Mouse (Mus musculus): Measurements from ENCODE around the gene Golt1a. TPM values are rescaled to one million over a fixed set of nuclear protein-coding genes. Genes with fewer than 3 reads are reported as not detected.

Golt1a gene
- polyA plus RNA-seq, 1 experiment from 2014 or later = 187 TPM

- TF ChIP-seq CTCF (IDR thresholded peaks at IDR 0.05; ENCODE audit: low read depth) = no peak
- H3K27me3 ChIP-seq (replicated peaks; ENCODE audit: control insufficient read depth, insufficient read depth, low read length) = no peaks in the 10 kb centered on the region
- no peak for ATAC-seq
- H3K4me3 ChIP-seq (ENCODE audit: low read depth, low read length) = no peak overlapping the region
- no peak overlapping the region for H3K4me2 ChIP-seq (replicated peaks; ENCODE audit: low read depth)
- H3K9ac ChIP-seq (ENCODE audit: low read depth, low read length) = no peak overlapping the region
- 75% methylated on average over 9 of the region's 9 CpGs for WGBS
- no peaks in the 10 kb centered on the region for H3K36me3 ChIP-seq (ENCODE audit: control insufficient read depth, insufficient read depth)
- H3K27ac ChIP-seq (ENCODE audit: low read depth, low read length) = no peak overlapping the region
- H3K9me3 ChIP-seq (ENCODE audit: control insufficient read depth) = no peaks in the 10 kb centered on the region
- H3K4me1 ChIP-seq (replicated peaks; ENCODE audit: control insufficient read depth, insufficient read depth, low read length) = no peaks in the 10 kb centered on the region; the same call in 1 of the 2 replicates
Observed at GRCm38 (mm10) chr1:133346531-133346930, 36.9 kb downstream of the Golt1a start.

GRCm38 (mm10) chr1:133347226-133347625, 37.6 kb downstream of the Golt1a start:
- TF ChIP-seq CTCF (IDR thresholded peaks at IDR 0.05; ENCODE audit: low read depth) = no peak
- Histone ChIP-seq H3K27ac (ENCODE audit: low read depth, low read length) (peak overlapping the region; percentile 83), H3K4me2 (replicated peaks; ENCODE audit: low read depth) (no peak overlapping the region), H3K4me1 (replicated peaks; ENCODE audit: control insufficient read depth, insufficient read depth, low read length) (no peaks in the 10 kb centered on the region; the same call in 1 of the 2 replicates), H3K36me3 (ENCODE audit: control insufficient read depth, insufficient read depth) (no peaks in the 10 kb centered on the region), H3K4me3 (ENCODE audit: low read depth, low read length) (no peak overlapping the region), H3K9ac (ENCODE audit: low read depth, low read length) (no peak overlapping the region), H3K9me3 (ENCODE audit: control insufficient read depth) (no peaks in the 10 kb centered on the region), H3K27me3 (replicated peaks; ENCODE audit: control insufficient read depth, insufficient read depth, low read length) (no peaks in the 10 kb centered on the region)
- no peak for ATAC-seq
- WGBS = 66% methylated on average over 3 of the region's 3 CpGs

DNA sequence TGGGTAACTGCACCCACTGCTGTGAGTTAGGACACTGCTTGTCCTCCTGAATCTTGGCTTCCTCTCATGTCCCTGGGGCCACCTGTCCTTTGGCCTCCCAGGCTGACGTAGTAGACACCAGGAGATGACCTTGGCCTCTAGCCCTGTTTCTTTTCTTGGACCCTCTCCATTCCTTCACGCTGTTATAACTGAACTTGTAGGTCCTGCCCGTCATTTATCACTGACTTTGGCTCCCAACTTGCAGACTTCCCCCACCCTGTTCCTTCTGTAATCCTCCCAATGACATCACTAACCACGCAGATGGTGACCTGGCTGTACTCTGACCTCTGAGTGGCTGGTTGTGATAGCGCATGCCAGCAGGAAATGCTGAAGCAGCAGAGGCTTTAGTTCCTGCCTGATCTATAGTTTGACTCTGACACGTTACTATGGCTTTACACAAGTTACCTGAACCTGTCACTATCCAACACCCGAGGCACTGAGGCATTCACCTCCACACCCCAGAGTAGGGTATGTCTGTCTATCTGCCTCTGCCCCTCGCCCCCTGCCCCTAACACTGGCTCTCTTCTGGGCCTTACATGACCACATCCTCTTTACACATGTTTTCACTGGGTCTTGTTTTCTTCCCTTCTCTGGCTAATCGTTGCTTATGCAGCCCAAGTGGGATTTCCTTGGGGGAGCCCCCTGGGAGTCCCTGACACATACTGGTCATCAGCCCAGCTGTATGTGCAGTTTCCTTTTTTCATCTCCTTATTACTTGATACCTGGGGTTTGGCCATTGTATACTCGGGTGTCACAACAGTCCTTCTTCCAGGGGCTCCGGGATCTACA, 38.3 kb downstream of the Golt1a start:
- 37% methylated on average over 11 of the region's 11 CpGs for WGBS
- peak overlapping the region; percentile 83 for H3K27ac ChIP-seq (ENCODE audit: low read depth, low read length)
- H3K4me3 ChIP-seq (ENCODE audit: low read depth, low read length) = no peak overlapping the region
- no peak overlapping the region for H3K9ac ChIP-seq (ENCODE audit: low read depth, low read length)
- ATAC-seq = peak; percentile 90
- H3K27me3 ChIP-seq (replicated peaks; ENCODE audit: control insufficient read depth, insufficient read depth, low read length) = no peaks in the 10 kb centered on the region
- H3K9me3 ChIP-seq (ENCODE audit: control insufficient read depth) = no peaks in the 10 kb centered on the region
- H3K36me3 ChIP-seq (ENCODE audit: control insufficient read depth, insufficient read depth) = no peaks in the 10 kb centered on the region
- H3K4me2 ChIP-seq (replicated peaks; ENCODE audit: low read depth) = no peak overlapping the region
- TF ChIP-seq CTCF (IDR thresholded peaks at IDR 0.05; ENCODE audit: low read depth) = no peak
- H3K4me1 ChIP-seq (replicated peaks; ENCODE audit: control insufficient read depth, insufficient read depth, low read length) = no peaks in the 10 kb centered on the region; the same call in 1 of the 2 replicates

DNA sequence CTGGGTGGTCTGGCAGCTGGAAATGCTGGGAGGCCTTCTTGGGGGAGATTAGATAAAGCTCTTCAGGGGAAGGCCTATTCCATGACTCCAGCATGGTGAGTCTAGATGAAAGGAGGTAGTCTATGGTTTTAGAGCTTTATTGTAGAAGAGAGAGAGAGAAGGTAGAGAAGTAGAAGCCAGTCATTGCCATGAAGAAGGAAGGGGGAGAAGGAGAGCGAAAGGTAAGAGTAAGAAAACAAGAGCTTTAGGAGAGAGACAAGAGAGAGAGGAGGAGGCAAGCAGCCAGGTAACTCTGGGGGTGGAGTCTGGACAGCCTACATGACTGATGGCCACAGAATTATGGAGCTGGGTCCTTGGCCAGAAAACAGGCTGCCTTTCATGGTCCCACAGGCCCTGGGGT, 40.6 kb downstream of the Golt1a start, which contains the start of gene Ren1:
Gene Ren1 (plus strand): TSS at position 301 of the 400 bp plus-strand sequence.
- Histone ChIP-seq H3K9me3 (ENCODE audit: control insufficient read depth) (no peaks in the 10 kb centered on the region), H3K27me3 (replicated peaks; ENCODE audit: control insufficient read depth, insufficient read depth, low read length) (no peaks in the 10 kb centered on the region), H3K27ac (ENCODE audit: low read depth, low read length) (no peak within 1 kb of the TSS), H3K4me1 (replicated peaks; ENCODE audit: control insufficient read depth, insufficient read depth, low read length) (no peaks in the 10 kb centered on the region; the same call in 1 of the 2 replicates), H3K4me3 (ENCODE audit: low read depth, low read length) (no peak within 1 kb of the TSS), H3K9ac (ENCODE audit: low read depth, low read length) (no peak within 1 kb of the TSS), H3K4me2 (replicated peaks; ENCODE audit: low read depth) (no peak within 1 kb of the TSS), H3K36me3 (ENCODE audit: control insufficient read depth, insufficient read depth) (no peaks in the 10 kb centered on the region)
- TF ChIP-seq CTCF (IDR thresholded peaks at IDR 0.05; ENCODE audit: low read depth) = no peak
- no peak for ATAC-seq
- 84% methylated on average over 1 of the region's 1 CpGs for WGBS

DNA sequence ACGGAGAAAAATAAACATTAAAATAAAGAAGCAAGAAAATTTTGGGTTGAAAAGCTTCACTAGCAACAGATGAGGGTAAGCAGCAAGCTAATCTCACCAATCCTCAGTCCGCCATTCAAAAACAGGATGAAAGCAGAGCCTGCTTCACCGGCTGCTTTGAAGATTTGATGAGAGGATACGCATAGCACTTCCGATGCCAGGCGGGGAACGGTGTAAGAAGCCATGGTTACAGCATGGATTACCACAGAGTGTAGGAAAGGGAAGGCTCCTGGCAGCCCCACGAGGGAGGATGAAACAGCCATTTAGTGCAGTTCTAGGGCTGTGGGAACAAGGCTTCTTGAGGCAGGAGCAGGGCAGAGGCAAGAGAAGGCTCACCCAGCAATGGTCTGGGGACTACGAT, 42.2 kb downstream of the Golt1a start:
- TF ChIP-seq CTCF (IDR thresholded peaks at IDR 0.05; ENCODE audit: low read depth) = no peak
- Histone ChIP-seq H3K4me1 (replicated peaks; ENCODE audit: control insufficient read depth, insufficient read depth, low read length) (no peaks in the 10 kb centered on the region; the same call in 1 of the 2 replicates), H3K4me3 (ENCODE audit: low read depth, low read length) (no peak overlapping the region), H3K27me3 (replicated peaks; ENCODE audit: control insufficient read depth, insufficient read depth, low read length) (no peaks in the 10 kb centered on the region), H3K27ac (ENCODE audit: low read depth, low read length) (no peak overlapping the region), H3K4me2 (replicated peaks; ENCODE audit: low read depth) (no peak overlapping the region), H3K9ac (ENCODE audit: low read depth, low read length) (no peak overlapping the region), H3K9me3 (ENCODE audit: control insufficient read depth) (no peaks in the 10 kb centered on the region), H3K36me3 (ENCODE audit: control insufficient read depth, insufficient read depth) (no peaks in the 10 kb centered on the region)
- 66% methylated on average over 9 of the region's 9 CpGs for WGBS
- ATAC-seq = no peak

DNA sequence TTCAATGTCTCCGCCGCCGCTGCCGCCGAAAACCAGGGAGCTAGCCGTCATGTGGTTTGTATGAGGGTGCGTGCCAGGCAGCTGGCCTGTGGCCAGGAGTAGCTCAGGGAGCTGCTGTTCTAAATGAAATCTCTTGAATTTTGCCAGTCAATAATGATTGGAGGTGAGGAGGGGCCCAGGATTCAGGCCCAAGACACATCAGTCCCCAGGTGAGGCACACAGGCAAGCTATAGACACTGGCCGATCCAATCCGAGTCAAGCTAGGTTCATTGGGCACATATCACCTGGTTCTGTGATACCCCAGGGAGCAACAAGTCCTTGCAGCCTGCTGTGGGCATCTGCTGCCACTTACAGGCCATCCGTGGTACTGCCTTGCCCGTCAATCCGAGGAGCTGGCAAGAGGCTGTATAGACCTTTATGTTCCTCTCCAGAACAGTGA, 43.8 kb downstream of the Golt1a start:
- H3K27ac ChIP-seq (ENCODE audit: low read depth, low read length) = no peak overlapping the region
- ATAC-seq = peak; percentile 51; the same call in 1 of the 2 replicates
- no peak overlapping the region for H3K4me2 ChIP-seq (replicated peaks; ENCODE audit: low read depth)
- H3K36me3 ChIP-seq (ENCODE audit: control insufficient read depth, insufficient read depth) = no peaks in the 10 kb centered on the region
- no peak overlapping the region for H3K4me3 ChIP-seq (ENCODE audit: low read depth, low read length)
- 52% methylated on average over 12 of the region's 12 CpGs for WGBS
- no peaks in the 10 kb centered on the region for H3K9me3 ChIP-seq (ENCODE audit: control insufficient read depth)
- no peaks in the 10 kb centered on the region for H3K4me1 ChIP-seq (replicated peaks; ENCODE audit: control insufficient read depth, insufficient read depth, low read length)
- no peaks in the 10 kb centered on the region for H3K27me3 ChIP-seq (replicated peaks; ENCODE audit: control insufficient read depth, insufficient read depth, low read length)
- TF ChIP-seq CTCF (IDR thresholded peaks at IDR 0.05; ENCODE audit: low read depth) = peak; percentile 100
- H3K9ac ChIP-seq (ENCODE audit: low read depth, low read length) = no peak overlapping the region
